Mouse (Mus musculus): ENCODE data around the gene 6430531B16Rik. TPM values are rescaled to one million over a fixed set of nuclear protein-coding genes. Genes with fewer than 3 reads are reported as not detected.

Gene 6430531B16Rik
- polyA plus RNA-seq, 1 experiment from 2014 or later, result 0.77 TPM

DNA sequence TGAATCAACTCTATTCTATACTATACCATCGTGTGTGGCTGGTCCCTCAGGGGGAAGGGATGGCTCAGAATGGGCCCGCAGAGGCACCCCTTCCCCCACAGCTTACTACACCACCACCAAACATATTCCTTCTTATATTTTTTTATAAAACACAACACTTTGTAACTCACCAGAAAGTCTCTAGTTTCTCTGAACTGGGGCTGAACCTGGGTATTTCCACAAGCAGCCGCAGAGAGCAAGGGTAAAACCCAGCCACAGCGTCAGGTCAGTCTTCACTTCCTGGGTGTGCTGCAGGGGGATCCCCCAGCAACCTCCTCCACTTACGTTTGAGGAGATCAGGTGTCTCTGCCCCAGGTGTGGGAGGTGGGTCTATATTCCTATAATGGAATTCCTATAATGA, 10.1 kb downstream of the 6430531B16Rik start:
- Histone ChIP-seq H3K9ac (no peak overlapping the region), H3K4me2 (replicated peaks) (no peak overlapping the region), H3K36me3 (no peaks in the 10 kb centered on the region), H3K27ac (no peak overlapping the region), H3K4me1 (no peaks in the 10 kb centered on the region), H3K27me3 (no peaks in the 10 kb centered on the region), H3K9me3 (replicated peaks) (no peaks in the 10 kb centered on the region), H3K4me3 (no peak overlapping the region)
- no peak for ATAC-seq (ENCODE audit: low FRiP score)
- 46% methylated on average over 5 of the region's 5 CpGs for WGBS

DNA sequence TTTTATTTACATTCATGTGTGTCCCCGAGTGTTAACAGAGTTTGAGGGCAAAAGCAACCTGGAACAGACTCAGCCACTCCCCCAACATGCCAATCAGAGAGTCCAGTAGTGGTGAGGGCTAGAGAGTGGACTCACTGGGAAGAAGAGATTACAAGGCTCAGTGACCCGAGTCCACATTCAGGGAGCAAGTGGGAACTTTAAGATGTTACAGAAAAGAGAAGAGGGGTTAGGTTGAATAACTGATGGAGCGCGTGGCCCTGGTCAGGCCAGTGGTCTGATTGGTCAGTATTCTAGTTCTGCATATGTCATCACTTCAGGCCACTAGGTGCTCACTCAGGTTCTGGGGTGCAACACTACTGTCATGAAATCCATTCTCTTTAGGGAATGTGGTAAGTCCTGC, 11.4 kb downstream of the 6430531B16Rik start:
- Histone ChIP-seq H3K27me3 (no peaks in the 10 kb centered on the region), H3K4me1 (no peaks in the 10 kb centered on the region), H3K27ac (no peak overlapping the region), H3K9me3 (replicated peaks) (no peaks in the 10 kb centered on the region), H3K9ac (no peak overlapping the region), H3K36me3 (no peaks in the 10 kb centered on the region), H3K4me3 (no peak overlapping the region), H3K4me2 (replicated peaks) (no peak overlapping the region)
- 14% methylated on average over 4 of the region's 4 CpGs for WGBS
- ATAC-seq (ENCODE audit: low FRiP score), result no peak

DNA sequence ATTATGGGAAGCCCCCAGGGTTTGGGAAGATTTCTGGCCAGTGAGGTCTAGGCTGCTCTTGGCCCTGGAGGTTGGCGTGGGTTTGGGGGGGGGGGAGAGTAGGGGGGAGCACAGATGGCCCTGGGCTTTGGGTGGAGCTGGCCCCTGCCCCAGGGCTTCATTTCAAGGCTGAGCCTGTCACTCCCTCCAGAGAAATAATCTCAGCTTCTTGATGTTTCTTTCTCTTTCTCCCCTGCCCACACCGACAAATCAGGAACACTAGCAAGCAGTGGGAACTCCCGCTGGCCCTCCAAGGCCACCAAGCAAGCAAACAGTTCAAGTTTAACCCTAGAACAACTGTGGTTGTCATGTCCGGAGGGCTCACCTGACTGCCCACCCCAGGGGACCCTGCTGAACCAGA, 14.7 kb downstream of the 6430531B16Rik start:
- no peak overlapping the region for H3K4me3 ChIP-seq
- 70% methylated on average over 4 of the region's 4 CpGs for WGBS
- H3K9ac ChIP-seq, result no peak overlapping the region
- no peaks in the 10 kb centered on the region for H3K4me1 ChIP-seq
- H3K27ac ChIP-seq, result no peak overlapping the region
- H3K4me2 ChIP-seq (replicated peaks), result no peak overlapping the region
- H3K36me3 ChIP-seq, result no peaks in the 10 kb centered on the region
- no peaks in the 10 kb centered on the region for H3K27me3 ChIP-seq
- H3K9me3 ChIP-seq (replicated peaks), result no peaks in the 10 kb centered on the region
- ATAC-seq (ENCODE audit: low FRiP score), result no peak

DNA sequence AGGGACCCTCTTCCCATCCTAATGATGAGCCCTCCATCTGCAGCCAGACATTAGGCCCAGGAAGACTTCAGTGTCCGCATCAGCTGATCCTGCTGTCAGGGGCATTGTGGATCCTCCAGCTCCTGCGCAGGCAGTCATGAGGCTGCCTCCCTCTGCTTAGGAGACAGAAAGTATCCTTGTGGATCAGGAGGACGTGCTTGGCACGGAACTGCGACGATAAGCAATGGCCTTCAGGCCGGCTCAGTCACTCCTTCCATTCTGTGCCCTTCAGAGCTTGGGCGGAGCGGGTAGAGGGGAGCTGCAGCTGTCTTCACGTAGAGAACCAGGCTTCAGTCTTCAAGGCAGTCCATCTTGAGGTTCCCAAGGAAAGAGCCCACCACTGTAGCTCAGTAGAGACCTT, 17.4 kb downstream of the 6430531B16Rik start:
- Histone ChIP-seq H3K9ac (no peak overlapping the region), H3K36me3 (no peaks in the 10 kb centered on the region), H3K4me3 (no peak overlapping the region), H3K27ac (no peak overlapping the region), H3K9me3 (replicated peaks) (no peaks in the 10 kb centered on the region), H3K4me2 (replicated peaks) (no peak overlapping the region), H3K4me1 (0 out of 2 replicates have a peak, but pooled peaks cover 3% of the 10 kb centered on the region), H3K27me3 (peaks cover 11% of the 10 kb centered on the region)
- no peak for ATAC-seq (ENCODE audit: low FRiP score)
- WGBS, result 86% methylated on average over 10 of the region's 10 CpGs

DNA sequence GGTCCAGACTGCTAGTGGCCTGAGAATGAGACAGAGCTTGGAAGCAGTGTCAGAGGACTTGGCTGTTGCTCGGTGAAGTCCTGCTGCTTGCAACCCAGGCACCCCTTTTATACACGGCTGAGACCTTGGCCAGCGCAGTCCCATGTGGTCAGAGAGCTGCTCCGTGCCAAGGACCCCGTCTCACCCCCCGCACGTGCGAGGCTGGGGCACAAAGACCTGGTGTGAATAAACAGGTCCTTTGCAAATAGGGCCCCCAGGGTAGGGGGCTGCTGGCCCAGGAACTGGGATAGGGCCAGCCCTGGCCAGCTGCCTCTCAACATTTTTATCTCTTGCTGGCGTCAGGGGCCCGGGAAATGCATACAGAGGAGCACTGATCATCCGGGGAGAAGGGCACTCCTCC, 20.6 kb downstream of the 6430531B16Rik start:
- no peak overlapping the region for H3K27ac ChIP-seq
- peaks cover 26% of the 10 kb centered on the region for H3K27me3 ChIP-seq
- H3K36me3 ChIP-seq, result no peaks in the 10 kb centered on the region
- H3K9ac ChIP-seq, result no peak overlapping the region
- ATAC-seq (ENCODE audit: low FRiP score), result no peak
- H3K4me2 ChIP-seq (replicated peaks), result no peak overlapping the region
- no peak overlapping the region for H3K4me3 ChIP-seq
- 0 out of 2 replicates have a peak, but pooled peaks cover 3% of the 10 kb centered on the region for H3K4me1 ChIP-seq
- 34% methylated on average over 11 of the region's 11 CpGs for WGBS
- H3K9me3 ChIP-seq (replicated peaks), result no peaks in the 10 kb centered on the region

DNA sequence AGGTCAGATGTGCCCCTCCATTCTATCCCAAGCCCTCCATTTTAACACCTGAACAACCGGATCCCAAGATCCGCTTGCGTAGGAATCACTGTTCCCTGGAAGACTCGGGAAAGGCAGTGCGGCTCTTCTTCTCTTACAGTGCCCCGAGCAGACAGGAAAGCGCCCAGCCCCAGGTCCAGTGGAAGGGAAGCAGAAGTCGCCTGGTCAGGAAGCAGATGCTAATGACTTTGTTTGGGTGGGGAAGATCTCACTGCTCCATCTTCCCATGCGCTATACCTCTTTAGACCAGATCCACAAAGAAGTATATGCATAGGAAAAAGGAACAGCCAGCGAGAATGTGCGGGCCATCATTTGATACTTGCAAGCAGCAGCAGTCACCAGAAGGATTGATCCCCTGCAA, 21.1 kb downstream of the 6430531B16Rik start:
- Histone ChIP-seq H3K36me3 (no peaks in the 10 kb centered on the region), H3K4me2 (replicated peaks) (no peak overlapping the region), H3K4me3 (no peak overlapping the region), H3K9me3 (replicated peaks) (no peaks in the 10 kb centered on the region), H3K4me1 (0 out of 2 replicates have a peak, but pooled peaks cover 3% of the 10 kb centered on the region), H3K27me3 (peaks cover 26% of the 10 kb centered on the region), H3K9ac (no peak overlapping the region), H3K27ac (no peak overlapping the region)
- ATAC-seq (ENCODE audit: low FRiP score), result no peak
- WGBS, result 60% methylated on average over 11 of the region's 11 CpGs

DNA sequence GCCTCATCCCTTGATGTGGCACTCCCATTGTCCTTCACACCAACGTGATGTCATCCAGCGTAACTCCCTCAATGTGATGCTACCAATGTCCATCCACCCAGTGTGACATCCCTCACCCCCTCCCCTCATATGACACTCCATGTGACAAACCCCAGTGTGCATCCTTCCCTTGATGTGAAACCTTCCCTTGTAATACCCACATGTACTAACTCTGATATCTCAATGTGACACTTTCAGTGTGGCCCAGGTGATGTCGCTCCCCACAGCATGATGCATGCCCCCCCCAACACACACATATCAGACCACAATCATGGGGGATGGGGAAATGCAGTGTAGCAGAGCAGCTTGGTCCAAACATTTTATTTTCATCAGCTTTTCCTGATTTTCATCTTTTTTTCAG, 21.9 kb downstream of the 6430531B16Rik start:
- H3K27me3 ChIP-seq, result peaks cover 30% of the 10 kb centered on the region
- no peak overlapping the region for H3K4me3 ChIP-seq
- no peak overlapping the region for H3K27ac ChIP-seq
- H3K36me3 ChIP-seq, result no peaks in the 10 kb centered on the region
- H3K4me1 ChIP-seq, result 0 out of 2 replicates have a peak, but pooled peaks cover 3% of the 10 kb centered on the region
- H3K9me3 ChIP-seq (replicated peaks), result no peaks in the 10 kb centered on the region
- no peak overlapping the region for H3K9ac ChIP-seq
- H3K4me2 ChIP-seq (replicated peaks), result no peak overlapping the region
- no peak for ATAC-seq (ENCODE audit: low FRiP score)
- 78% methylated on average over 3 of the region's 3 CpGs for WGBS

DNA sequence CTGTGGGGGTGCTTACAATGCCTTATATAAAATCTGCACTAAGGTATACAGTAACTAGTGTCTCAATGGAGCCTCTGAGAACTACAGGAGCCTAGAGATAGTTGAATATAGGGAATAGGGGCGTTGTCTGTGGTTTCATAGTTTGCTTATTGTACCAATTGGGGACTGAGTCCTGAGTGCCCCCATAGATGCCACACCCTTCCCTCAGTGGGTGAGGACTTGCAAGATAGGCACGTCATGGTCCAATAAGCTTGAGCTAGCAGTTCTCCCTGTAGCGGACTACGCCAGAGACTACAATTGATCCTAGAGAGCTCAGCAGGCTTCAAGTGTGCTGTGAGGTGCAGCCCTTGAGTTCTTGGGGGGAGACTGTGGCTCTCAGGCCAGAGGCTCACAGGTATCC, 23.1 kb downstream of the 6430531B16Rik start:
- Histone ChIP-seq H3K27ac (no peak overlapping the region), H3K36me3 (no peaks in the 10 kb centered on the region), H3K4me2 (replicated peaks) (no peak overlapping the region), H3K4me1 (peaks cover 8% of the 10 kb centered on the region; the same call in 1 of the 2 replicates), H3K9ac (no peak overlapping the region), H3K9me3 (replicated peaks) (no peaks in the 10 kb centered on the region), H3K27me3 (peaks cover 39% of the 10 kb centered on the region), H3K4me3 (no peak overlapping the region)
- 86% methylated on average over 4 of the region's 4 CpGs for WGBS
- ATAC-seq (ENCODE audit: low FRiP score), result no peak

DNA sequence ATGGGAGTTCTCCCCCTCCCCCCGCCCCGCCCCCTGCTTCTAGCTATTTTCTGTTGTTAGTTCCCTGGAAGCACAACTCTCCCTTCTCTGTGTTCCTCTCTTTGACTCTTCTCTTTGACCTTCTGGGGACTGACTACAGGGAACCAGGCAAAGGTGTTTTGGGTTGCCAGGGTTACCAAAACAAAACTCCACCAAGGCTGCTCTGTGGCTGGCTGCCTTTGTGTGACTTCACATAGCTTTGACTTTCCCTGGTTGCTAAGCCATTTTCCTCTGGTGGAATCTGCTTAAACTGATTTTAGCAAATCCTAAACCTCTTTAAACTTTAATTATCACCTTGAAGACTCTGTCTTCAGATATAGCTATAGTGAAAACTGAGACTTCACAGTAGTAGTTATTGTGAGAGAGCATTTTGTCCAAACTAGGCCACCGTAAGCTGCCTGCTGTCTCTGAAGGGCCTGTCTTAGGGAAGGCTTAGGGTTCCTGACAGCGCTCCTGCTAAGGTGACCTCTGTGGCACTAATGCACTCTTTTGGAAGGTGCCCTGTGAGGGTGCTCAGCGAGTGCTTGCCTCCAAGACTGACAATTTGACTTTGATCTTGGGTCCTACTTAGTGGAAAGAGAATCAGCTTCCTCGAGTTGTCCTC, 26.4 kb downstream of the 6430531B16Rik start:
- Histone ChIP-seq H3K36me3 (no peaks in the 10 kb centered on the region), H3K4me1 (peaks cover 13% of the 10 kb centered on the region; the same call in 1 of the 2 replicates), H3K9ac (no peak overlapping the region), H3K27ac (no peak overlapping the region), H3K27me3 (peaks cover 60% of the 10 kb centered on the region), H3K4me2 (replicated peaks) (no peak overlapping the region), H3K9me3 (replicated peaks) (no peaks in the 10 kb centered on the region), H3K4me3 (no peak overlapping the region)
- no peak for ATAC-seq (ENCODE audit: low FRiP score)
- 46% methylated on average over 6 of the region's 6 CpGs for WGBS

DNA sequence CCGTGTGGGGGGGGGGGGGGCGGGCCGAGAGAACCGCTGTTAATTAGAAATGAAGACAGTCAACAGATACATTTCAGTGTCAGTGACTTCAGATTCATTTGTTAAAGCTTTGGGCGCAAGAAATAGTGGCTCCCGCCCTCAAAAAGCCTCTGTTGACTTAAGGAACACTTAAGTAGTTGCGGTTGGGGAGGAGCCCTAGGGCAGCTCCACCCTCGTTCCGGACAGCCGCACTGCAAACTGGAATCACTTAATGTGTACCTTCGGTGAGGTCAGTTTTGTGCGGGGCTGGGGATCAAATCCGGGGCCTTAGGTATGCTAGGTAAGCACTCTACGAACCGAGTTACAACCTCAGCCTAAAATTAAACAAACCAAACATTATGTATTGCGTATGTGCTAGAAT, 27.5 kb downstream of the 6430531B16Rik start:
- no peak for ATAC-seq (ENCODE audit: low FRiP score)
- peaks cover 13% of the 10 kb centered on the region; the same call in 1 of the 2 replicates for H3K4me1 ChIP-seq
- peaks cover 67% of the 10 kb centered on the region for H3K27me3 ChIP-seq
- WGBS, result 7% methylated on average over 16 of the region's 16 CpGs
- peak overlapping the region; percentile 59 for H3K4me2 ChIP-seq (replicated peaks)
- no peaks in the 10 kb centered on the region for H3K9me3 ChIP-seq (replicated peaks)
- no peak overlapping the region for H3K27ac ChIP-seq
- H3K4me3 ChIP-seq, result peak overlapping the region; percentile 35
- peak overlapping the region; percentile 41 for H3K9ac ChIP-seq
- H3K36me3 ChIP-seq, result no peaks in the 10 kb centered on the region

DNA sequence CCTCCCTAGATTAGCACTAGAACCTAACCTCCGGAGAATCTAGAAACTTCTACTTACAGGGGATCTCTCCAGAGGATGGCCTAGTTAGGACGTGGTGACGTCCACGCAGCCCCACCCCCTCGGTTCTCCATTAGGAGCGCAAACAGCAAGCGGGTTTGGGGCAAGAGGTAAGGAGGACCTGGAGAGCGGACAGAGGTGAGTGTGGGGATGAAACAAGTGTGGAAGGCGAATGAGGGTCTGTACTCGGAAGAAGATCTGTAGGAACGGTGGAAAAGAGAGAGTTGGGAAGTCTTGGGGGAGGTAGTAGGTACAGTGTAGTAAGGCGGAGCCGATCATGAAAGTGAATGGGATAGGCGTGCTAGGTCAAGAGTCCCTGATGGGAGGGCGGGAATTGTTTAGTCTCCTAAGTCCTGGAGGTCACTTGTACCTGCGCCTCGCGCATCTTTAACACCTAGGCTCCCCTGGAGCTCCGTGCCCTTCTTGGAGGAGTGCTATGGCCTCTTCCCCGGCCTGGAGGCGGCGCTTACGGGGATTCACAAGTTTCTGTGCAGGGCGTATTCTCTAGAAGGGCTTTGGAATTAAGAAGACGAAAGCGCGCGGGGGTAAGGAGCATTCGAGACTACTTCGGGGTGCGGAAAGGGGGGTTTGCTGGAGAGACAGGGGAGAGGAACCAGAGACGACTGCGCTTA, 28.1 kb downstream of the 6430531B16Rik start:
- H3K9me3 ChIP-seq (replicated peaks), result no peaks in the 10 kb centered on the region
- peaks cover 67% of the 10 kb centered on the region for H3K27me3 ChIP-seq
- no peak overlapping the region for H3K27ac ChIP-seq
- peak overlapping the region; percentile 59 for H3K4me2 ChIP-seq (replicated peaks)
- ATAC-seq (ENCODE audit: low FRiP score), result peak; percentile 65
- H3K4me3 ChIP-seq, result peak overlapping the region; percentile 35
- 2% methylated on average over 33 of the region's 33 CpGs for WGBS
- H3K9ac ChIP-seq, result peak overlapping the region; percentile 41
- peaks cover 13% of the 10 kb centered on the region; the same call in 1 of the 2 replicates for H3K4me1 ChIP-seq
- no peaks in the 10 kb centered on the region for H3K36me3 ChIP-seq

DNA sequence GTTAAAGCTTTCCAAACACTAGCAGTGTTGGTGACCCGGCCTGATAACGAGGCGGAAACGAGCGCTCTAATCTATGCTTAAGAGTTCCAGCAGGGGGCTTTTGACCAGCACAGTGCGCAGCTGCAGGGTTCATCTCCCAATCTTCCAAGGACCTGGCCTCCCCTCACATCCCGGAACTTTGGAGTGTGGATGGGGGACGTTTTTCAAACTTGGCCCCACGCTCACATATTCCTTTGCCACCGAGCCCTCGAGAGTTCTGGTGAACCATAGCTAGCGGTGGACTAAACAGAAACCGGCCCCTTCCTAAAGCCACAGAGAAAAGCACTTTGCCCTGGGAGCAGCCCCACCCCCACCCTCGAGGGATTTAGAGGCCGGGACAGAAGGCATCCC, 28.7 kb downstream of the 6430531B16Rik start:
- 0 out of 2 replicates have a peak overlapping the region, but pooled peaks have one; percentile 41 for H3K9ac ChIP-seq
- peaks cover 71% of the 10 kb centered on the region for H3K27me3 ChIP-seq
- H3K27ac ChIP-seq, result no peak overlapping the region
- WGBS, result under 1% methylated on average over 15 of the region's 15 CpGs
- H3K9me3 ChIP-seq (replicated peaks), result no peaks in the 10 kb centered on the region
- H3K4me3 ChIP-seq, result peak overlapping the region; percentile 35
- H3K4me2 ChIP-seq (replicated peaks), result peak overlapping the region; percentile 59
- peaks cover 13% of the 10 kb centered on the region; the same call in 1 of the 2 replicates for H3K4me1 ChIP-seq
- ATAC-seq (ENCODE audit: low FRiP score), result peak; percentile 63
- no peaks in the 10 kb centered on the region for H3K36me3 ChIP-seq

Measured in hindbrain, embryonic 12.5 days (tissue).